Mouse (Mus musculus) lung, postnatal 10 days (tissue): ENCODE data around the gene Podxl.

Source experiments
- DNase-seq: peaks from one replicate; pipeline ENCODE4 v3.0.0; 2021

The Podxl gene

GRCm38 (mm10) chr6:31563235-31564181 is at the start of gene Podxl:
TSS of gene Podxl (minus strand) at chr6:31563981.
- DNase-seq: peak; percentile 93

- no peak for DNase-seq
Measured at GRCm38 (mm10) chr6:31612560-31613270, 48.9 kb upstream of the Podxl start.

- DNase-seq: no peak
Measured at GRCm38 (mm10) chr6:31606429-31606828, 42.6 kb upstream of the Podxl start.

DNA sequence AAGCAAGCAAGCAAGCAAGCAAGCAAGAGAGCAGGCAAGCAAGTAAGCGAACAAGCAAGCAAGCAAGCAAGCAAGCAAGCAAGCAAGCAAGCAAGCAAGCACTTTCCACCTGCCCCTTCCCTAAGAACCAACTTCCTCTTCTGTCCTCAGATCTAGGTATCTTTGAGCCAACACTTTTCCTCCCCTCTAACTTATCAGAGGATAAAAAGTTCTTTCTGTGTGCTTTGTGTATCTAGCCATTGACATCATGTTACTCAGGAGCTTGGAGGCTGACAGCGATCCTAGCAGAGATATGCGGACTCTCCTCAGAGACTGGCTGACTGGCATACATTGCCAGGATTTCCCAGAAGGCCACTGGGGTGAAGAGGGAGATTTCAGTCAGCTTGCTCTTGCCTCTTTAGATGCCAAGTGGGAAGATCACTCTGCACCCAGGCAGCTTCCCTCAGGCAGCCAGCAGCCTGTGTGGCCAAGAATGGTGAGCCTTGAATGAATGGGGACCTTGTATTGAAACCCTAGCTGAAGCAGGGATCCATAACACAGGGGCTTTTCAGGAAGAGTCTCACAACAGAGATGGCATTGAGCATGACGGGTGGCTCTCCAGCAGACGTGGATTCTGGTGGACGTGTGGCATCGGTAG is 41.0 kb upstream of the Podxl start:
- DNase-seq: no peak

DNA sequence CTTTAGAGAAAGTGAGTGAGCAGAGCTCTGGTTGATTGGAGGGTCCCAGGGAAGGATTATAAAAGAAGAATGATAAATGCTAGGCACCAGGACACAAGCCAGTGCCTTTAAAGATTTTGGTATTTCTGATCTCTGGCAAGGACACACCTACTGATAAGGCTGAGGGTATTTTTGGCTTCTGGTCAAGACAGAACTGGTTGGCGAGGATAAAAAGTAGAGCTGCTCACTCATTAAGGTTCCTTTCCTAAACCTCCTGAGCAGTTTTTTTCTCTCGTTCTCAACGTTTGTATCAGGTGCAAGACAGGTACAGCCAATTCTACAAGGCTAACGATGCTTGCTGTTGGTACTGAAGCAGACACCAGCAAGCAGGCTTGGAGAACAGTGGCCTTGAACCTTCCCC is 38.7 kb upstream of the Podxl start:
- no peak for DNase-seq

DNA sequence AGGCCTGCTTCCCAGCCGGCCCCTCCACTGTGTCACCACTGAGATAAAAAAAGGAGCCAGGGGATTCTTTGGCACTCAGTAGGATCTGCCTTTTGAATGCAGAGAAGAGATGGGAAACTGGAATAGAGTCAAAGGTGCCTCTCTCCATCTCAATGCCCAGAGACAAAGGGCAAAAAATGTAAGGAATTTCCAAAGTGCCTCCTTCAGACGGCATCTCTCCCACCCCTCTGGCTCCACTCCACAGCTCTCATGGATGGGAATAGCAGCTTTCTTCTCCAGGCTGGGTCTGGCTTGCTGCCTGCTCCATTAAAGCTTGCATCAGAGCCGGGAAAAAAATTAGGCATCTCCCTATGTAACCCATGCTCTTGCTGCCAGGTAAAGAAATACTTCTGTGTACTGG is 37.4 kb upstream of the Podxl start:
- DNase-seq: peak; percentile 67

- DNase-seq: peak; percentile 49
Measured at GRCm38 (mm10) chr6:31599863-31600262, 36.1 kb upstream of the Podxl start.

GRCm38 (mm10) chr6:31598349-31598911 is 34.6 kb upstream of the Podxl start:
- no peak for DNase-seq

DNA sequence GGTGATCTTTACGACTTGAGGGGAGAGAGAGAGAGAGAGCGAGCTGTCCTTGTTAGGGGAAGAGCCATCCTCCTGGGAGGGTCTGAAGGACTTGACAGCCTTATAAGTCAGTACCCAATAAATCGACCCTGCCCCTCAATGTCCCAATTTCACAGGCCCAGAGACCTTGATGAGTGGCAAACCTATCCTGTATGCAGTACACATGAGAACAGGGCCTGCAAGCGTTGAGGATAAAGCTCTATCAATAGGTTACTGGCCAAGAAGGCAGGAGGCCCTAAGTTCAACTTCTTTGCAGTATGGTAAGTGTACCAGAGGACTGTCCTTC is 33.3 kb upstream of the Podxl start:
- no peak for DNase-seq

- DNase-seq: peak; percentile 85
Measured at GRCm38 (mm10) chr6:31596346-31597135, 32.8 kb upstream of the Podxl start.

GRCm38 (mm10) chr6:31592579-31593238 is 28.9 kb upstream of the Podxl start:
- DNase-seq: peak; percentile 86

DNA sequence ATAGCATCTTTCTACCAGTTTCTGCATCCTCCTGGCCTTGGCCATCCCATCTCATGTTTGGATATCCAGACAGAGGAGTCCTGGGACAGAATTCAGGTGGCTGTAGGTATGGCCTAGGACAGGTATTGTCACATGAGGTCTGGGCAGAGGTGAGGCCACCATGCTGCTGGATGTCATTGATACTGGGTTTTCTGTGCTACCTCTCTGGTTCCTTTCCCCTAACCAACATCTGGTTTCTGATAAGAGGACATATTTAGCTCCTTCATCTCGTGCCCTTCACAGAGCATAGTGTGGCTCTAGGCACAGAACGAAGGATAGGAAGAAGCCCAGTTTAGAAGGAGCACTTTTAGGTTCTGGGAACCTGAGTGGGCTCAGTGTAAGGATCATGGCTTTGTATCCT is 28.3 kb upstream of the Podxl start:
- DNase-seq: no peak

DNA sequence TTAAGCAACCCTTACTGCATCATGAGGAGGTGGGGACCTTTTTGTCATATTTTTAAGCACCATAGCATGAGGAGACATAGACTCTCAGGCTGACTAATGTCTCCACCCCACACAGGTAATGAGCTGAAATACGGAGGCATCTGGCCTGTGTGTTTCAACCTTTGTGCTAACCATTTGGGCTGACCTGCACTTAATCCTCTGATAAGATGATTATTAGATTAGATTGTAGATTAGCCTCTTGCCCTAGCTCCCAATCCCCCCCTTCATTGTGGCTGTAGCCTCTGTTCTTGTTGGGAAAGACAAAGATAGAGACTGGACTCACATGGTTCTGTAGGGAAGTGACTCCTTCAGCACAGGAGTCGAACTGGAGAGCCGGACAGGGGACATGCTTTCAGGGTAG is 27.9 kb upstream of the Podxl start:
- no peak for DNase-seq

DNA sequence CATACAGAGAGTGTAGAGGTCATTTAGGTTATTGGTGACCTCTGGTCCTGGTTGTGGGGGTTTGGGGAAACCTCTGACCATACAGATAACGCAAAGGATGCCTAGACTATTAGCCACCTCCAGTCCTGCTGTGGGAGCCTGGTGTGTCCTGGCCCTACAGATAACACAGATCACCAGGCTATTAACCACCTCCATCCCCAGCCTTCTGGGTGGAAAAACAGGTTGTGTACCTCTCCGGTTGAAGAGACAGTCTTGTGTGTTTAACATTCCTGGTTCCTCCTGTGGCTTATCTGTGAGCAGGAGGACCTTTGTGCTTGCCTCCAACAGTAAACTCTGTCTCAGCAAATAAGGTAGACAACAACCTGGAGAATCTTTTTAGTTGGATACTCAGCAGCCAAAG is 27.0 kb upstream of the Podxl start:
- DNase-seq: no peak

- DNase-seq: peak; percentile 32
Measured at GRCm38 (mm10) chr6:31589268-31589667, 25.5 kb upstream of the Podxl start.

DNA sequence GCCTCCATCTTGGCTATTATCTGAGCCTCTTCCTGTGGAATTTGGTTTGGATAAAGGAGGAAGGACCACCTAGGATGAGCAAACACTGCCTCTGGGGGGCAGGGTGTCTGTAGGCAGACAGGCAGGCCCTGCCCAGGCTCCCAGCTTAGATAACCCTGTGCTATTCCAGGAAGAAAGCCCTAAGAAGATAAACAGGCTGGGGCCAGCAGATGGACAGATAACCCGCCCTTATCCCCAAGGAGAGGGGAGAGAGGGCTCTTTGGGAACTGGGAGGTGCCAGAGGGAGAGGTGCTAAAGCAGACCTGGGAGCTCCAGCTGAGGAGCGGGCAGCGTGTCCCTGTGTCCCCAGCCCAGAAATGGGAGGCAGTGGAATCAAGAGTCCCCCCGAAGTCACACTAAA is 23.9 kb upstream of the Podxl start:
- peak; percentile 66 for DNase-seq

- no peak for DNase-seq
Measured at GRCm38 (mm10) chr6:31586127-31586526, 22.3 kb upstream of the Podxl start.

DNA sequence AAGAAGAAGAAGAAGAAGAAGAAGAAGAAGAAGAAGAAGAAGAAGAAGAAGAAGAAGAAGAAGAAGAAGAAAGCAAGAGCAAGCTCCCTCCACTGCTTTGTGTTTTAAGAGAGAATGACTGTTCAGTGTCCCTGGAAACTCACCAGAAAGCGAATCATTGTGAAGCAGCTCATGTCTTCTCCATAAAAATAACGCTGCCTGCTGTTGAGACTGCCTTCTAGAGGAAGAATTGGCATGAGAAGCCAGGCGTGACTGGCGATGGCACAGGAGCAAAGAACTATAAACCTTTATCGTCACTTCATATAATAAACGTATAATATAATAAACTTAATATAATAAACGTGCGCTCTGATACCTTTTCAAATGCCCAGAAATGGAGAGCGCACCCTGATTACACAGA is 12.4 kb upstream of the Podxl start:
- DNase-seq: no peak

GRCm38 (mm10) chr6:31575063-31575462 is 11.3 kb upstream of the Podxl start:
- no peak for DNase-seq

- no peak for DNase-seq
Measured at GRCm38 (mm10) chr6:31571459-31571858, 7.7 kb upstream of the Podxl start.

DNA sequence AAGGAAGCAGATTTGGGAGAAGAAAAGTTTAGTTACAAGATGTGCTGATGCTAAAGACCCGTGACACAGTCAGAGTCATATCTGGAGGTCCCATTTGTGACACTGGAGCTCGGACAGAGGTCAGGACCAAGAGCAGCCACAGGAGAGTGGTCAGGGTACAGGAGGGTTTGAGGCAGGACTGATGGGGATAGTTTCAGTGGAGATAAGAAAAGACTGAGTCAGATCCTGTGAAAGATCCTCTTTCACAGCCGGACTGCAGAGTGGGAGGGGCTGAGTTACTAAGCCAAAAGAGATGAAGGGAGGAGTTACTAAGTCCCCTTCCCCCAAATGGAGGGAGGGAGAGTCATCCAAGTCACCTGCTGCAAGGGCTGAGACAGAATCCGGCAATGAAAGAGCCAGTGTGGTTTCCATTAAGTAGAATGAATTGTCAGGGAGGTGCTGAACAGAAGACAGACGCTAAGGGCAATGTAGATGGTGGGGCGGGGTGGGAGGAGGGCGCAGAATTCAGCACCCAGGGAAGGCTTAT is 4.4 kb upstream of the Podxl start:
- DNase-seq: no peak

GRCm38 (mm10) chr6:31567200-31567599 is 3.4 kb upstream of the Podxl start:
- DNase-seq: no peak
